In genomic region chr13:83517660-83518609, GRCm38 (mm10) we compare ENCODE assay signal across 7 mouse cellular contexts. TPM values are rescaled to one million over a fixed set of nuclear protein-coding genes. Genes with fewer than 3 reads are reported as not detected.
DNase-seq lines count a peak whose midpoint lies in the region; ATAC-seq and TF ChIP-seq lines count a peak whose summit lies in the region.

No protein-coding gene starts in this region.

- TF ChIP-seq CTCF in bone marrow, adult 2 months (IDR thresholded peaks at IDR 0.05; ENCODE audit: control insufficient read depth, insufficient read depth, low read length), result no peak

- intact Hi-C loops in left cerebral cortex, postnatal 4 days (cut with DNase I), result loop anchor here (5.0 to 10.0 kb wide), 2 partner anchors 139 to 143 kb away; no protein-coding TSS in a partner anchor

- H3K9me3 ChIP-seq in embryonic facial prominence, embryonic 11.5 days (replicated peaks; ENCODE audit: control insufficient read depth, low read length), result no peaks in the 10 kb centered on the region
- no peaks in the 10 kb centered on the region for H3K9me3 ChIP-seq in intestine, embryonic 16.5 days (ENCODE audit: control insufficient read depth, low read length)

- H3K4me2 ChIP-seq in embryonic facial prominence, embryonic 11.5 days (ENCODE audit: low read depth, low read length), result peak overlapping the region; percentile 64
- H3K4me2 ChIP-seq in intestine, embryonic 16.5 days (ENCODE audit: low read depth, low read length), result peak overlapping the region; percentile 78

- H3K36me3 ChIP-seq in embryonic facial prominence, embryonic 11.5 days (replicated peaks; ENCODE audit: control insufficient read depth, insufficient read depth, low read depth, low read length), result no peaks in the 10 kb centered on the region
- H3K36me3 ChIP-seq in intestine, embryonic 16.5 days (ENCODE audit: control insufficient read depth, insufficient read depth, low read length), result no peaks in the 10 kb centered on the region

- no peaks in the 10 kb centered on the region for H3K27me3 ChIP-seq in embryonic facial prominence, embryonic 11.5 days (ENCODE audit: control insufficient read depth, insufficient read depth, low read length)
- H3K27me3 ChIP-seq in intestine, embryonic 16.5 days (replicated peaks; ENCODE audit: control insufficient read depth, insufficient read depth, low read length), result peaks cover 4% of the 10 kb centered on the region; the same call in 1 of the 2 replicates

- TF ChIP-seq POLR2A in bone marrow, adult 2 months (IDR thresholded peaks at IDR 0.05; ENCODE audit: borderline replicate concordance, control insufficient read depth, low read depth, low read length), result no peak

- peak; percentile 93 for ATAC-seq in embryonic facial prominence, embryonic 11.5 days (replicated peaks; ENCODE audit: insufficient number of reproducible peaks, low FRiP score, low TSS enrichment, low read depth)
- ATAC-seq in granulocyte monocyte progenitor cell, adult 5-6 weeks (replicated peaks; ENCODE audit: poor library complexity, severe bottlenecking), result peak; percentile 99
- peak; percentile 94 for ATAC-seq in intestine, embryonic 16.5 days

- peak overlapping the region; percentile 65 for H3K4me3 ChIP-seq in bone marrow, adult 2 months (replicated peaks; ENCODE audit: control insufficient read depth, low read depth, low read length)
- H3K4me3 ChIP-seq in embryonic facial prominence, embryonic 11.5 days (ENCODE audit: low read depth, low read length), result peak overlapping the region; percentile 48
- H3K4me3 ChIP-seq in intestine, embryonic 16.5 days (ENCODE audit: low read length), result peak overlapping the region; percentile 50

- no peaks in the 10 kb centered on the region; the same call in 1 of the 2 replicates for H3K4me1 ChIP-seq in bone marrow, adult 2 months (ENCODE audit: control insufficient read depth, insufficient read depth, low read length)
- H3K4me1 ChIP-seq in embryonic facial prominence, embryonic 11.5 days (ENCODE audit: control insufficient read depth, insufficient read depth, low read length), result no peaks in the 10 kb centered on the region
- no peaks in the 10 kb centered on the region for H3K4me1 ChIP-seq in intestine, embryonic 16.5 days (ENCODE audit: control insufficient read depth, insufficient read depth, low read length)

- WGBS in bone marrow, adult 2 months, result 2% methylated on average over 27 of the region's 27 CpGs
- WGBS in embryonic facial prominence, embryonic 11.5 days, result 0% methylated on average over 26 of the region's 27 CpGs
- WGBS in intestine, embryonic 16.5 days, result under 1% methylated on average over 27 of the region's 27 CpGs

- DNase-seq in embryonic facial prominence, embryonic 11.5 days (ENCODE audit: low spot score), result peak; percentile 81
- DNase-seq in left cerebral cortex, postnatal 4 days, result peak; percentile 72
- DNase-seq in mesoderm, embryonic 11.5 days (ENCODE audit: low read depth, low spot score), result peak; percentile 90
- DNase-seq in right cerebral cortex, postnatal 4 days, result peak; percentile 68

- H3K27ac ChIP-seq in bone marrow, adult 2 months (ENCODE audit: control insufficient read depth, insufficient read depth, low read depth, low read length, poor library complexity), result no peak overlapping the region; the same call in 1 of the 2 replicates
- peak overlapping the region; percentile 70 for H3K27ac ChIP-seq in embryonic facial prominence, embryonic 11.5 days (replicated peaks; ENCODE audit: low read depth, low read length)
- peak overlapping the region; percentile 72 for H3K27ac ChIP-seq in intestine, embryonic 16.5 days (ENCODE audit: low read length)

- peak overlapping the region; percentile 75 for H3K9ac ChIP-seq in embryonic facial prominence, embryonic 11.5 days (replicated peaks; ENCODE audit: low read length)
- H3K9ac ChIP-seq in intestine, embryonic 16.5 days (ENCODE audit: low read depth, low read length), result peak overlapping the region; percentile 66

RNA-seq across cellular contexts. Expression of gene Mef2c, which starts 14.1 kb away (rescaled TPM):
- polyA plus RNA-seq in bone marrow, adult 2 months (2011; ENCODE audit: insufficient read depth, insufficient read length, low replicate concordance, missing spikeins), result 27.4 and 37.8 TPM in 2 replicates
- polyA plus RNA-seq in embryonic facial prominence, embryonic 11.5 days (2014; fragmentation: Nextera tagmentation; extraction: Ambion mirVana), result 29.8 and 35.0 TPM in 2 replicates
- 53.2 and 97.3 TPM in 2 replicates for total RNA-seq in granulocyte monocyte progenitor cell, adult 5-6 weeks (2014; fragmentation: Nextera tagmentation)
- total RNA-seq in granulocyte monocyte progenitor cell, adult 5-6 weeks (2017), result 88.2 and 125 TPM in 2 replicates
- 26.3 and 30.6 TPM in 2 replicates for polyA plus RNA-seq in intestine, embryonic 16.5 days (2015; fragmentation: Nextera tagmentation; extraction: Ambion mirVana)
- 1,000 to 10,000 TPM; 1,096 to 1,344 TPM for total RNA-seq in left cerebral cortex, postnatal 4 days (2021)
